Mouse (Mus musculus): ENCODE measurements at regions not wholly inside any gene's neighbourhood (a gene's known extent, or its start where the extent isn't known, plus 50 kb on each side); places are given as distances from the start of the nearest gene placed in this dataset.

GRCm38 (mm10) chr2:128503136-128503935 is 87.7 kb upstream of the Spdye4c start:
- DNase-seq = no peak

DNA sequence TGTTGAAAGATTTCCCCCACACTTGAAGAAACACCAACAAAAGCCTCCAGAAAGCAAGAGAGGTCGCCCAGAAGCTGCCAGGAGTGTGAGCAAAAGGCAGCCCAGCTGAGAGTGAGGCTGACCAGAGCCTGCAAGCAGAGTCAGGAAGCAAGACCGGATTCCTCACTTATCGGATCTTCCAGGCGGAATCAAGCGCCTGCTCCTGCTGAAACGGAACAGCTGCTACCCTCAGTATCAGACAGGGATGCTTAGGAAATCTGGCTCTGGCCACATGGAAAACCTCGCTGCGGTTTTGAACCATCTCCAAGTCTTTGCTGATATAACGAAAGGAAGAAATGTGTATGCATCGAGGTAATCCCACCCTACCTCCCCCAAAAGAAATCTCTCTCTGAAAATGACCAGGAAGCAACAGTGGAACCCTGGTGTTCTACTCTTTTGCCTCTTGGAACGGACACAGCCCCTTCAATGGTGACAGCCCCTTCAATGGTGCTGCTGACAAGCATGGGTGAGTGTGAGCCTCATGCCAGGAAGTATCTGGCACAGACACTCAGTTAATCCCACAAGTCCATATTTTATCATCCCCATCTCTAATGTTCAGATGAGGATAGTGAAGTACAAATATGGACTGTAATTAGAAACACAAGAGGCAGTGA is 83.3 kb upstream of the Spdye4c start:
- no peak for DNase-seq

GRCm38 (mm10) chr2:128508244-128508605 is 82.8 kb upstream of the Spdye4c start:
- no peak for DNase-seq

DNA sequence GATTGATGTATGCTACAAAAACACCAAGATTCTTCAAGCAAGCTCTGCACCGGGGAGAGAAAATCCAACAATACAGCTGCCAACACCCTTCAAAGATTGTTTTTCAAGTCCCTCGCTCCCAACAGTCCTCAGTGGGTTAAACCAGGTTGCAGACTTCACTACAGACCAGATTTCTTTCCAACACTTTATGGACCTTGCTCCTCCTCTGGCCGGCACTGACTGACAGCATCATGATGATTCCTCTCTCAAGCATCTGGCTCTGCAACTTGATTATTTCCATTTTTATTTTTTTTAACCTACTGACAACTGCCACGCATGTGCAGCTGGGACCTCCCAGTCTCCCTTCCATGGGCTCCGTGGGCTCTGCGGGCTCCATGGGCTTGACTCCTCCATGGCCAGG is 79.7 kb upstream of the Spdye4c start:
- no peak for DNase-seq

- no peak for DNase-seq
Measured at GRCm38 (mm10) chr2:128512852-128513251, 78.2 kb upstream of the Spdye4c start.

DNA sequence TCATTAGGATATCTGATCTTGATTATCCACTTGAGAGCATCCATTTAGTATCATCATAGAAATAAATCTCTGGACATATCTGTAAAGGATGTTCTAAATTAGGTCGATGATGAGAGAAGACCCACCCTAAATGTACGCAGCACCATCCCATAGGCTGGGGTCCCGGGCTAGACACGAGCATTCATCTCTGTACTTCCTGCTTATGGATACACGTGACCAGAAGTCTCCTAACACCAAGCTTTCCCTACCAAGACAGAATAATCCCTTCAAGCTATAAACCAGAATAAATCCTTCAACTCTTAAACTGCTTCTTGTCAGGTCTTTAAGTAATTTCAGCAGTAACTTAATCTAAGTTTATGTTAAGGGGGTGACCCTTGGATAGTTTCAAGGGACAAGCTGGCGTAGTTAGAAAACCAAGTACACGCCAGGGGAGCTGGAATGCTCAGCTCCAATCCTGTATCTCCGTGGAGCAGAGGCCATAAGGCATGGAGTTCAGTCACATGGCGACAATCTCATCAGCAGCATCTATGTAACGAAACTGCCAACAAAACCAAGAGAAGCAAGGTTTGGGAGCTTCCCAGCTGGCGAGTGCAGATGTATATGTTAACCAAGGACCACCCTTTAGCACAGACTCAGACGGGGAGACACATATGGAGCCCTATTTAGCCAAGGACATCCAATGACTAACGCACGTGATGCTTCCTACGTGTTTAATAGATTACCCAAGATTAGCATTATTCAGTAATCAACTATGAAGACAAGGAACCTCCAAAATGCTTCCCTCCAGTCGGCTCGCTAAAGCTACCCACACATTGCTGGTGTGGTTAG is 76.3 kb upstream of the Spdye4c start:
- no peak for DNase-seq

GRCm38 (mm10) chr2:128515701-128516100 is 75.3 kb upstream of the Spdye4c start:
- no peak for DNase-seq

- DNase-seq = no peak
Measured at GRCm38 (mm10) chr2:128516694-128517093, 74.3 kb upstream of the Spdye4c start.

DNA sequence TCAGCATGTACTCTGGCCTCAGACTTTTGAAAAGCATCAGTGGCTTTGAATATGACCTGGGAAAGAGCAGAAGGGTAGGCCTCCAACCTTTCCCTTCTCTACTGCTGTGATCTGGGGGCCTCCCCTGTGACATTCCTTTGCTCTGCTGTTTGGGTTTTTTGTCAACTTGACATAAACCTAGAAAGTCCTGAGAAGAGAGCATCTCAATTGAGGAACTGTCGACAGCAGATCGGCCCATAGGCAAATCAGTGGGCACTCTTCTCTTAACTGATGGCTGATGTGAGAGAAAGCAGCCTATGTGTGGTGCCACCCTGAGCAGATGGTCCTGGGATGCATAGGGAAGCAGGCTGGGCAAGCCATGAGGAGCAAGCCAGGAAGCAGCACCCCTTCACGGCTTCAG is 72.9 kb upstream of the Spdye4c start:
- no peak for DNase-seq

DNA sequence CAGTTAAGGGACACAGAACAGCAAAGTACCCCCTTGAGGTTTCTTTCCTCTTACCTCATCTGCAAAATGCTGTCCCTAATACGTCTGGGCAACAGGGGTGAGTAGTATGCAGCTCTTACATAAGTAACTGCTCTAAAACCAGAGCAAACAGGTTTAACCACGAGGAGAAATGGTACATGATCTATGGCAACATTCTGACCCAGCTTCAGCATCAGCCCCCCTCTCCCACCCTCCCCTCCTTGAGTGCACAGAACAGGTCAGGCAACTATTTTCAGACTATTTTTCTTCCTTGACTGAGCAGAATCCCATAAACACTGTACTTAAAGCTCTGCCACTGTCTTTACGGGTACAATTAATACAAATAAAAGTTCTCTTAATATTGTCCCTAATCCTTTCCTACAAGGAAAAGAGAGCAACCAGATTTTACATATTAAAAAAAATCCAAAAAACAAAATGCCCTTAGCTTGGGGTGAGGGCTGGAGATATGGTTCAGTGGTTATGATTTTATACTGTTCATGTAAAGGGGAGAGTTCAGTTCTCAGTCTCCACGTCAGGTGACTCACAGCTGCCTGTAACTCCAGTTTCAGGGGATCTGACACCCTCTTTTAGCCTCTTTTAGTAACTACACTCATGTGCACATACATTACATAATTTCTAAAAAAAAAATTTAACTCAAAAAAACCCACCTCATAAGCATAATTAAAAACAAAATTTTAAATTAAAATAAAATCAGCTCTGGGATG is 69.1 kb upstream of the Spdye4c start:
- DNase-seq = no peak

DNA sequence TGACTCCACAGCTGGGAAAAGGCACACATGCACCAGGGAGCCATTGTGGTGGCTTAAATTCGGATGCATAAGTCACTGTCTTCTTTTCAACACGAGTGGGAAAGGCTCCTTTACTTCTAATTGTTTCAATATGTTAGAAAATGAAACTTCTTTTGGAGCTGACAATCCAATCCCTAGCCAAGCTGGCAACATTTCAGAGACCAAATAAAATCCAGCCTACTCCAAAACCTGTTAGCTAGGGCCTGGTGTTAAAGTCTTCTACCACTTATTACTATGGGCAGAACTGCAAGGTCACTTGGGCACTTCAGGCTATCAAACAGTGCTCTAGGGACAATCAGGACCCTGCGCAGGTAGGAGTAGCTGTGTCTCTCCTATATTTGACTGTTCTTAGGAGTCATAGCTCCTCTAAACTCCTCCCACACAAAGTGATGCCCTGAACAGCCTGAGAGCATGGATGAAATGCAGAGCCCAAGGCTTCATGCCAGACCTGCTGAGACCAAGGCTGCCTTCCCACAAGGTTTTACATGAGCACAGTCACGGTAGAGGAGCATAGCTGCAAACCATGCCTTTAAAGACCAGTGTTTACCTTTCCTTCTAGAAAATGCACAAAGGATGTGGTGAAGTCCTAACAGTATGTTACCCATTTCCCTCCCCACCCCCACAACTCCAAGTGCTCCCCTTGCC is 67.4 kb upstream of the Spdye4c start:
- no peak for DNase-seq

- DNase-seq = no peak
Measured at GRCm38 (mm10) chr2:128526100-128526499, 64.9 kb upstream of the Spdye4c start.

DNA sequence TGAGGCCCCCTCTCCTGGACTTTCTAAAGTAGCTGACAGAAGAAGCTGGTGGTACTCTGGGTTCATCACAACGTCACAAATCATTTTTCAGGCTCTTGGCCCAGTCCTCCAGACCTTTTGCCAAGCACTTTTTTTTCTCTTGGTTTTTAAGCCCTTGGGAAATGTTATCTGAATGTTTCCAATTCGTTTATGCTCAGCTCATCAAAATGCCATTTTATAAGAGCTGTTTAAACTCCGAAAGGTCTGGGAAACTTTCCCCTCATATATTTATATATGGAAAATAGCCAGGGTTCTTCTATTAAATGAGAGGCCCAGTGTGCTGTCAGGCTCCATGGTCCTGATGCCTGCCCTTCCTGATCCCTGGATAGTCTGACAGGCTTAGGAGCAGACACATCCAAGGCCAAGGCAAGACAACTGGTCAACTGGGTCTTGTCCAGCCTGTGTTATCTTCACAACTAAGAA is 64.1 kb upstream of the Spdye4c start:
- no peak for DNase-seq

DNA sequence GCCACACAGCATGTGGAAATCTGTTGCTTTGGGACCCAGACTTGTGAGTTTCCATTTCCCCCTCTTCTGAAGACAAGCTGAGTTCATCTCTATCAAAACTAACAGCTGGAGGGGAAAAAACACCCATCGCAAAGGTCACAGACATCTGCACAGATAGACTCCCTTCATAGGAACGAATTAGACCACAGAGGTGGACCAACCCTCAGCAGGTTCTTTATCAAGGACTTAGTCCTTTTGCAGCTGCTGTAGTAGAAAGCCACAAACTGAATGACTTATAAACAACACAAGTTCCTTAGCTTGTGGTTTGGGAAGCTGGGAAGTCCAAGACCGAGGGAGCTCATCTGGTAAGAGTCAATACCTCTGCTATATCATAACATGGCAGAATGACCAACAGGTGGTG is 54.7 kb upstream of the Spdye4c start:
- no peak for DNase-seq

DNA sequence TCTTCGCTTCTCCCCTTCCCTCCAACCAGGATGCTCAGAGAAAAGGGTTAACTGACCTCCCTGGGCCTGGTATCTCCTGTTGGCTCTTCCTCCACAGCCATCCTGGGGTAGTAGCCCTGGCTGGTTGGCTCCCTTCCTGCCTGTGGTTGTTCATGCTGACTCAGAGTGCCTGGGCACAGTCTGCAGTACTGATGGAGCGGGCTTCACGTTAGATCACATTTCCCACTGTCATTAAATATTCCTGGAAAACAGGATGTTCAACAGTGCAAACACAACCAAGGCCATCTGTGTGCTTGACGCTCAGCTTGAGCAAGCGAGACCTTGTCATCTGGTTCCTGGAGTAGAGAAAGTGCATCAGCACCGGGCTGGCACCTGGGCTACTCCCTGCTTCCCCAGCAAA is 53.6 kb upstream of the Spdye4c start:
- no peak for DNase-seq

DNA sequence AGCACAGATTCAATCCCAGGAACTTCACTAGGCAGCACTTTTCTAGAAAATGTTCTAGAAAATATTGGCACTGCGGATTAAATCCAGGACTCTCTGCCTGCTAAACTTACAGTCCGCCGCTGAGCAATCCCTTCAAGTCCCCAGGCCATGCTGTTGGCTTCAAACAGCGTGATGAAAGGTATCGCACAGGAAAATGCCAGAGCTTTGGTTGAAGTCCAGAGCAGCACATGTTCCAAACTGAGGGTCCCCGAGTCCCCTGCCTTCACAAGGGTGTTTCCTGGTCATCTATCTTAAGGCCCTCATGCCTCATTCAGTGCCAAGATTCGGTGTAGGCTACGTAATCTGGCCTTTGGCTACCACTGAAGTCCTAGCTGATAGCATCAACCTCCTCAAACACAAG is 52.3 kb upstream of the Spdye4c start:
- DNase-seq = no peak
